Mouse (Mus musculus) kidney, postnatal 25 days (tissue): ENCODE data around the gene Abat.
"Not testable (repeated sequence)": the region's sequence is repeated elsewhere in the genome, so short reads cannot be mapped to it uniquely, and the experiment has no call there.

Experiments used
- DNase-seq, 2 experiments: peaks; one replicate each; pipeline ENCODE4 v3.0.0; 2021; ENCODE audit warnings: mixed read lengths in 2 of 2

Abat gene

DNA sequence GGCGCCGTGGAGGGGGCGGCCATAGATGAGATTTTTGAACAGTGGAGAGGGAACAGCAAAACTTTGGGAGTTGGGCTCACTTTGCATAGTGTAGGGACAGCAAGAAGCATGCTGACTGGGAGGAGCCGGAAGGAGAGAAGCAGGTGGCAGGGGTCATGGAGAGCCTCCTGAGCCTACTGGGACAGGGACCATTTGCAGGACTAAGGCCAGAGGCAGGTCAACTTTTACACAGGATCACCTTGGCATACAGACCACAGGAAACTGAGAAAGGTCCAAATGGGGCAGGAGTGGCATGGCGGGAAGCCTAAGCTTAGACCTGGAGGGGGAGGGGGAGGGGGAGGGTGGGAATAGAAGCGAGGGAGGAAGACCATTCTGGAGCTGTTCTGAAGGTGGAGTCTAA lies 20.2 kb downstream of the Abat start:
- DNase-seq, result no peak

GRCm38 (mm10) chr16:8534466-8535200 lies 21.4 kb downstream of the Abat start:
- DNase-seq, result no peak

- peak in 1 of 2 experiments; percentile 19 for DNase-seq
These were observed 22.2 kb downstream of the Abat start for GRCm38 (mm10) chr16:8535411-8535810.

DNA sequence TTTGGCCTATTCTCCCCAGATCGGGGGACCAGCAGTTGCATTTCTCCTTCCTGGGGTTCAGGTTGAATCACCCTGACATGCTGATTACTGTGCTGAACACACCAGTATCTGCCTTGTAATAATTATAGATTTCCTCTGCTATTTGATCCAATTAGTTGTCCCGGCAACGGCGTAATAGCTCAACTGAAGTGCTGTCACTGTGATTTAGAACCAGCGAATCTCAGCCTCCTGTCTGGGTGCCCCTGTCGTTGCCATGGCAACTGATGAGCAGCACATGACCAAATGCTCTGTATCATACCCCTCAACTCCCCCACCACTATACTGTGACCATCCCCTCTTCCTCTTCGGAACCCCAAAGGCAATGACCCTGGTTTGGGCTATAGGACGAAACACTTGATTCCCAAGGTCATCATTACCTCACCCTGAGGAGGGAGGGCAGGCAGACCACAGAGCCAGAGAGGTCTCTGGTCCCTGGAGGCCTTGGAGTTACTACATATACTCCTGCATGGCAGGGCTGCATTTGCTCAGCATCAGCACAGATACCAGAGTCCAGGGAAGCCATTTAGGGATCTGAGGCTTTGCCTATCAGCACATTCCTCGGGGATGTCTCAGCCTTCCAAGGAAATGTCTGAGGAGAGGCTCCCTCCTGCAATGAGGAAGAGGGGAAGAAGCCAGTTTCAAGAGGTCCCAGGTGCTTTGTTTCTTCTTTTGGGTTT lies 26.1 kb downstream of the Abat start:
- no peak for DNase-seq

DNA sequence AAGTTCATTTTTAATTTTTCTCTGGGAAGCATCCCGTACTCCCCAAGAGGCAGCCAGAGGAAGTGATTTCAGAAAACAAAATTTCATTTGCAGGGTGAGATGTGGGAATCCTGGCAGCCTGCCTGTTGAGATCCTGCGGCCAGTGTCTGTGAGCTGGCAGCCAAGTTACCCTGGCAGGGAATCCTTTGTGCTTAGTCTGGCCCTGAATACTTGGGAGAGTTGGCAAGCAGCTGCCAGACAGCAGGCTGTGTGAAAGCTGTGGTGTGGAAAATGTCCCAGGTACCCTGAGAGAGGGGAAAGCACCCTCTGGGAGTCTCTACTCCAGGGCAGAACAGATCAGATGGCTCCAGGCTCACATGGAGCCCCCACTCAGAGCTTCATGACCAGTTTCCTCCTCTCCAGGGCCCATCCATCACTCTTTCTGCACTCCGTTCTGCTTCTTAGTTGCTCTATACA lies 27.7 kb downstream of the Abat start:
- DNase-seq, result peak; percentile 76 to 77

DNA sequence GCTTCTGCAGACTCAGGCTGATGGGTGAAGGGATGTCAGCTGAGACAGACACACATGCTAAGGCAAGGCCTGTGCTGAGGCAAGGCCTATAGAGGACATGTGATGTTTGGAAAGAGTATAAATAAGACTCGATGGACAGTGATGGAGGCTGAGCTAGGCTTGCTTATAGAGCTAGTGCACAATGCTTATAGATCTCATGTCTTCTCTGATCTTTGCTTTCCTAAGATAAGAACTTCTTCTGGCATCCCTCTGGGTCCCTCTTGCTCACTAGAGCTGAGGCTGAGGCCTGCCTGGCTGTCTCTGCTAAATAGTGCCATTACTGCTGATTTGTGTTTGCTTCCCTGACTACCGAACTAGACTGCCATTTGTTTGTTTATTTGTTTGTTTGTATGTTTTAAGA lies 34.6 kb downstream of the Abat start:
- no peak for DNase-seq

- no peak for DNase-seq
These were observed 36.3 kb downstream of the Abat start for GRCm38 (mm10) chr16:8549506-8549905.

GRCm38 (mm10) chr16:8554351-8554750 lies 41.1 kb downstream of the Abat start:
- no peak for DNase-seq

DNA sequence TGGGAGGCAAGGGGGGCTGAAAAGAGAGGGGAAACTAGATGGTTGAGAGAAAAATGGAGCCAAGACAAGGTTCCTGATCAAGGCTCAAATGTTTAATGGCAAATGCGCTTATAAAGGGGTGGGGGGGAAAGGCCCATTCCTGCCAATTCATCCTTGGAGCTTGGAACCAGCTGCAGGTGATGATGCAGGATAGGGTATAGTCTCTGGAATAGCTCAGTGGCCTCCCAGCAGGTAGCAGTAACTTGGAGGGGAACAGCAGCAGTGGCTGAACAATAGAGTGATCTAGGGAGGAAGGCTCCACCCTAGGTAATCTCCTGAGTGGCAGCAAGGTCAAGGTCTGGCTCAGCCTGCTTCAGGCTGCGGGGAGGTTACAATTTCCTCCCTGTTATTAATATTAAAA lies 41.5 kb downstream of the Abat start:
- DNase-seq, result not testable (repeated sequence)

- not testable (repeated sequence) for DNase-seq
These were observed 42.1 kb downstream of the Abat start for GRCm38 (mm10) chr16:8555371-8555770.

- no peak for DNase-seq
These were observed 46.9 kb downstream of the Abat start for GRCm38 (mm10) chr16:8560079-8560478.

- DNase-seq, result not testable (repeated sequence)
These were observed 47.9 kb downstream of the Abat start for GRCm38 (mm10) chr16:8561101-8561500.

DNA sequence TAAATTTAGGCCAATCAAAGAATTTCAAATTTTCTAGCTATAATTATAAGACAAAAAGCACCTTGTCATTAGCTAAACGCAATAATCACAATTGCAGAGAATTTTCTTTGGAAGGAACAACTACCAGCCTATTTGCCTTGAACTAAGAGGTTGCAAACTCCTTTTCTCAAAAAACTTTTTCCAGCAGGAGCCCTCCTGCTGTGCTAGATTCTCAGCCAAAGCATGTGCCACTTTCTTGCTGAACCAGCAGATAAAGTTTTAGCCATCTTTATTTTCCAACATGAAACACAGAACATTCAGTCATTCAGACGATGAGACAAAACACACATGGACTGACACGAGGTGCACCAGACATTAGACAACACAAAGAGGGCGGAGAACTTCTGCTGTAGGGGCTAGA lies 48.6 kb downstream of the Abat start:
- DNase-seq, result not testable (repeated sequence)

GRCm38 (mm10) chr16:8562827-8563226 lies 49.6 kb downstream of the Abat start:
- not testable (repeated sequence) for DNase-seq

DNA sequence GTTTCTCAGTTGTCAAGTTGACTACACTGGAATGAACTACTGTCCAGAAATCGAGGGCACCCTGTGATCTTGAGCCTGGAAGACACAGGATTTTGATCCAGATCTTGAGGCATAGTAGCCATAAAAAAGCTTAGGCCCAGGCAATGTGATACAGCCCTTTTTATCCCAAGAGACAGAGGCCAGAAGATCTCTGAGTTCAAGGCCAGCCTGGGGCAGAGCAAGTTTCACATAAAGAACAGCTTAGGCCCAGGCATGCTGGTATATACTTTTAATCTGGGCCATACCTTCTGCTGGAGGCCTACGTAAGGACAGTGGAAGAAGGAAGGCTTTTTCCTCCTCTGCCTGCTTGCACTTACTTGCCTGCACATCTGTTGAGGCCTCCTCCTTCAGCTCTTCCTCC lies 51.6 kb downstream of the Abat start:
- DNase-seq, result no peak

- DNase-seq, result no peak
These were observed 52.3 kb downstream of the Abat start for GRCm38 (mm10) chr16:8565539-8565938.

- no peak for DNase-seq
These were observed 53.0 kb downstream of the Abat start for GRCm38 (mm10) chr16:8566115-8566711.

- DNase-seq, result no peak
These were observed 55.7 kb downstream of the Abat start for GRCm38 (mm10) chr16:8568881-8569280.

- no peak for DNase-seq
These were observed 57.1 kb downstream of the Abat start for GRCm38 (mm10) chr16:8570336-8570735.

DNA sequence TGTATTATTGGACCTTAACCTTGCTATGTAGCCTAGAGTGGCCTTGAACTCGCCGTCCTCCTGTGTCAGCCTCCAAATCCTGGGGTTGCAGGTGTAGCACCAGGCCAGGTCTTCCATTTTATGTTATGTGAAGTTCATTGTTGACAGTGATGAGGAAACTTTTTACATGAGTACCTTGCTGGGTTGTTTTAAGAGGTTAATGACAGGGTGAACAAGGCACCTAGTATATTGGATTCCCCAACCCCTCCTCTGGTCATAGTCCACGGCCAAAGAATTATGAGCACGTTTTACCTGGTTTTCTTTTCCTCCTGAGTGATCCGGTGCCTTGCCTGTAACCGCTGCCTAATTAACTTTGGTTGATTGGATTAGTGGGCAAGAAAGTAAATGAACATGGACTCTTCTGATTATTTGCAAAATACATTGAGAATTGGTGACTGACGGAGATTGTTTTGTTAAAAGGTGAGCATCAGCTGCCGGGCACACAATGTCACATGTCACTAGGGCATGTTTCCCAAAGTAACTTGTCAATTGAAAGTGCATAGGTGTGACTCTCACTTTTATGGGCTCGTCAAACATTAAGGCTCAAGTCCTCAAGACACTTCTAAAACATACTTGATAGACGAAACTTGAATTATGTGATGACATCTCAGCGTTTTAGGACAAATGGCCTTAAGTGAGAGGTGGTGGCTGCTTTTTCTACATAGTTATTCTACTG lies 57.8 kb downstream of the Abat start:
- no peak for DNase-seq

- no peak for DNase-seq
These were observed 59.8 kb downstream of the Abat start for GRCm38 (mm10) chr16:8573041-8573440.

GRCm38 (mm10) chr16:8573751-8574150 lies 60.5 kb downstream of the Abat start:
- DNase-seq, result no peak

DNA sequence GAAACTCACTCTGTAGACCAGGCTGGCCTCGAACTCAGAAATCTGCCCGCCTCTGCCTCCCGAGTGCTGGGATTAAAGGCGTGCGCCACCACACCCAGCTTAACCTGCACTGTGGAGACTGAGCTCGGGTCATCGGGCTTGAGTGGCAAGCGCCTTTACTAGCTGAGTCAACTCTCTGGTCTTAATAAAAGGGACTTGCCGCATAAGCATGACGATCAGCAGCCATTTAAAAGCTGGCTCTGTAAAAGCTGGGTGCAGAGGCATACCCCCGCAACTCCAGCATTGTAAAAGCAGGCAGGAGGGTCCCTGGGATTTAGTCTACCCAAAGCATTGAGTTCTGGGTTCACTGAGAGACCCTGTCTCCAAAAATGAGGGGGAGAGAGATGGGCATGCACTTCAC lies 61.1 kb downstream of the Abat start:
- no peak for DNase-seq
